Mouse (Mus musculus) hindbrain, embryonic 11.5 days (tissue): ENCODE data around the gene Ahctf1. TPM values are rescaled to one million over a fixed set of nuclear protein-coding genes. Genes with fewer than 3 reads are reported as not detected.

Experiments
- ATAC-seq: fragments of 200-750 bp; cut with Nextera tagmentation; 2 replicates; pipeline ENCODE4 v1.8.0; 2017; ENCODE audit warnings: mild to moderate bottlenecking, moderate TSS enrichment, moderate library complexity; ENCODE audit not compliant: low FRiP score
- DNase-seq: peaks from one replicate; pipeline ENCODE4 v3.0.0-alpha.2; 2015; ENCODE audit warnings: low spot score
- H3K27ac ChIP-seq: fragments of 300-500 bp; sonication (generic); 2 replicates; pipeline ENCODE4 v1.5.1; 2014; ENCODE audit warnings: mild to moderate bottlenecking, low read depth, low read length
- H3K27me3 ChIP-seq: fragments of 300-500 bp; sonication (generic); 2 replicates; pipeline ENCODE4 v1.6.1; 2014; ENCODE audit warnings: mild to moderate bottlenecking, low read length, moderate library complexity, mixed read lengths; ENCODE audit not compliant: control insufficient read depth, insufficient read depth
- H3K36me3 ChIP-seq: fragments of 300-500 bp; sonication (generic); 2 replicates; pipeline ENCODE4 v1.6.1; 2014; ENCODE audit warnings: mild to moderate bottlenecking, low read length, moderate library complexity, mixed read lengths; ENCODE audit not compliant: control insufficient read depth, insufficient read depth
- H3K4me1 ChIP-seq: fragments of 300-500 bp; sonication (generic); replicated peaks from 2 replicates; pipeline ENCODE4 v1.6.1; 2014; ENCODE audit warnings: low read length, mixed read lengths; ENCODE audit not compliant: control insufficient read depth, insufficient read depth
- H3K4me2 ChIP-seq: fragments of 300-500 bp; sonication (generic); replicated peaks from 2 replicates; pipeline ENCODE4 v1.6.1; 2014; ENCODE audit warnings: mild to moderate bottlenecking, low read depth, low read length
- H3K4me3 ChIP-seq: fragments of 300-500 bp; sonication (generic); 2 replicates; pipeline ENCODE4 v1.5.1; 2014; ENCODE audit warnings: low read depth, low read length
- H3K9ac ChIP-seq: fragments of 300-500 bp; sonication (generic); 2 replicates; pipeline ENCODE4 v1.6.1; 2014; ENCODE audit warnings: low read depth, low read length
- H3K9me3 ChIP-seq: fragments of 300-500 bp; sonication (generic); 2 replicates; pipeline ENCODE4 v1.6.1; 2016; ENCODE audit warnings: low read length; ENCODE audit not compliant: control insufficient read depth
- WGBS: fragments of 180-500 bp; shearing (Covaris S2); extraction: QIAGEN DNeasy Blood & Tissue Kit; methylation state at CpG from one replicate; pipeline ENCODE4 v1.1.7; 2014; 5-methylcytosine and 5-hydroxymethylcytosine counted together
- polyA plus RNA-seq: library from polyadenylated mRNA; unstranded; fragments of >200 nt; fragmentation: Nextera tagmentation; extraction: Ambion mirVana; gene quantifications from 2 replicates; pipeline ENCODE4 v1.2.1, GENCODE M21; 2014

Gene Ahctf1
- polyA plus RNA-seq, 1 experiment from 2014 or later, result 40.2 TPM

- Histone ChIP-seq H3K36me3 (no peaks in the 10 kb centered on the region), H3K27me3 (no peaks in the 10 kb centered on the region), H3K9ac (no peak overlapping the region), H3K27ac (no peak overlapping the region), H3K4me3 (no peak overlapping the region), H3K4me2 (no peak overlapping the region), H3K9me3 (no peaks in the 10 kb centered on the region), H3K4me1 (no peaks in the 10 kb centered on the region)
- WGBS, result 87% methylated on average over 3 of the region's 3 CpGs
- DNase-seq (no peak), ATAC-seq (no peak)
Measured at GRCm38 (mm10) chr1:179808300-179808699, 4.8 kb upstream of the Ahctf1 start.

- no peaks in the 10 kb centered on the region for H3K4me1 ChIP-seq
- H3K4me3 ChIP-seq, result no peak overlapping the region
- no peak overlapping the region for H3K4me2 ChIP-seq
- no peaks in the 10 kb centered on the region for H3K36me3 ChIP-seq
- H3K27me3 ChIP-seq, result no peaks in the 10 kb centered on the region
- 93% methylated on average over 4 of the region's 4 CpGs for WGBS
- H3K9me3 ChIP-seq, result no peaks in the 10 kb centered on the region
- no peak overlapping the region for H3K9ac ChIP-seq
- DNase-seq (no peak), ATAC-seq (no peak)
- H3K27ac ChIP-seq, result no peak overlapping the region
Measured at GRCm38 (mm10) chr1:179807468-179807867, 4.0 kb upstream of the Ahctf1 start.

- Histone ChIP-seq H3K27me3 (no peaks in the 10 kb centered on the region), H3K4me1 (0 out of 2 replicates have a peak, but pooled peaks cover 2% of the 10 kb centered on the region), H3K9me3 (no peaks in the 10 kb centered on the region), H3K27ac (no peak overlapping the region), H3K4me3 (no peak overlapping the region), H3K4me2 (no peak overlapping the region), H3K36me3 (no peaks in the 10 kb centered on the region), H3K9ac (no peak overlapping the region)
- ATAC-seq (no peak), DNase-seq (no peak)
- WGBS, result 79% methylated on average over 5 of the region's 5 CpGs
Measured at GRCm38 (mm10) chr1:179805751-179806150, 2.3 kb upstream of the Ahctf1 start.

- WGBS, result 41% methylated on average over 11 of the region's 11 CpGs
- no peaks in the 10 kb centered on the region for H3K9me3 ChIP-seq
- H3K36me3 ChIP-seq, result no peaks in the 10 kb centered on the region
- peak overlapping the region; percentile 54; the same call in 1 of the 2 replicates for H3K9ac ChIP-seq
- no peaks in the 10 kb centered on the region for H3K27me3 ChIP-seq
- H3K4me3 ChIP-seq, result peak overlapping the region; percentile 69
- ATAC-seq, result no peak
- peak overlapping the region; percentile 97; the same call in 1 of the 2 replicates for H3K27ac ChIP-seq
- peak overlapping the region; percentile 29 for H3K4me2 ChIP-seq
- 0 out of 2 replicates have a peak, but pooled peaks cover 2% of the 10 kb centered on the region for H3K4me1 ChIP-seq
- DNase-seq, result no peak
Measured at GRCm38 (mm10) chr1:179804140-179804881, 831 bp upstream of the Ahctf1 start.

DNA sequence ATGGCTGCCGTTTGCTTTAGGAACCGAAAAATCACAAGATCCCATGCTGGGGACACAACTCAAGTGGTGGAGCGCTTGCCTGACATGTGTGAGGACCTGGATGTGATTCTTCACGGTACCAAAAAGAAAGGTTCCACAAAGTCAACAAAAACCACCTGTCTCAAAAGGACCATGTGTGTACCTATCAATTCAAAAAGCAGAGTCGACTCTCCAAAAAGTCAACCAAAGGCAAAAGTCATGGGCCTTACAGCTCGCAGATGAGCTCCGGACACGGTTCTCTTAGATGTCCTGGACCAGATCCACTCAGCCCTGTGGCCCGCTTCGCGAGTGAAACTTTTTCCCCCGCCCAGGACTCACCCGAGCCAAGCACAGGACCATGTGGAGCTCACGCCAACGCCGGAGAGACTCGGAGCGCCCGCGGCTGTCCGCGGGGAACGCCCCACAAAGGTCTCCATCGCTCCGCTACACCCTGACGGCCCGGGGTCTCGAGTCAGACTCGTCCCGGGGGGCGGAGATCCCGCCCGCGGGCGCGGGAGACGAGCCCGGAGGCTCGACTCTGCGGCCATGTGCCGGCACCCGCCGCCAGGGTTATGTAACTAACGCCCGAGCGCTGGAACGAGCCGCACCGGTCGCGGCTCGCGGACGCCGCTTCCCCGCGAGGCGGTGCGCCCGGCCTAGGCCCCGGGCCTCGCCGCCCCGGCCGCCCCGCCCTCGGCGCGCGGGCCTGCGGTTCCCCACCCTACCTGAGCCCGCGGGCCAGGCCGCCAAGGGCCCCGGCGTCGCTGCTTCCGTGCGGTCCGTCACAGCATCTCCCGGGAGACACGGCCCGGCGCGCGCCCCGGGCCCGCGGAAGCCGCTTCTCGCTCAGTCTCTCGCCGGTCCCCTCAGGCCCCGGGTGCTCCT lies 619 bp downstream of the Ahctf1 start, which contains the start of gene Gm10518:
Gene Gm10518 (plus strand): TSS at position 767 of the 903 bp plus-strand sequence.
- Histone ChIP-seq H3K27ac (peak within 1 kb of the TSS; percentile 97), H3K27me3 (no peaks in the 10 kb centered on the region), H3K4me2 (peak within 1 kb of the TSS; percentile 69), H3K4me3 (peak within 1 kb of the TSS; percentile 69), H3K4me1 (0 out of 2 replicates have a peak, but pooled peaks cover 2% of the 10 kb centered on the region), H3K9ac (peak within 1 kb of the TSS; percentile 94), H3K36me3 (no peaks in the 10 kb centered on the region), H3K9me3 (no peaks in the 10 kb centered on the region)
- DNase-seq (peak; percentile 73), ATAC-seq (peak; percentile 81)
- WGBS, result under 1% methylated on average over 77 of the region's 94 CpGs

DNA sequence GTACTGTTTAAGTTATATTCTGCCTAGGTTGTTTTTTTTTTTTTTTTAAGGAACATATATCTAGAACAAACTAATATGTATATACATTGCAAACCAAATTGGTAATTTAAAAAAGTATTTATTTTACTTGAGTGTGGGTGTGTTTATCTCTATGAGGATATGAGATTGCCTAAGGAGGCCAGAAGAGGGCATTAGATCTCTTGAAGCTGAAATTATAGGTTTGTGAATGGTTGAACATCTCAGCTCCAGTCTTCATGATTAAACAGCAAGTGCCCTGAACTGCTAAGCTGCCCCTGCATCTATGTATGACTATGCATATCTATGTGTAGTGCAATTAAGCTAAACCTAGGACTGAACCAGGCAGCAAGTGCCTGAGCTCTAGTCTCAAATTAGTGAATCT lies 4.7 kb downstream of the Ahctf1 start:
- H3K27ac ChIP-seq, result no peak overlapping the region
- H3K9me3 ChIP-seq, result no peaks in the 10 kb centered on the region
- no peak for DNase-seq
- no peaks in the 10 kb centered on the region for H3K27me3 ChIP-seq
- no peak for ATAC-seq
- H3K9ac ChIP-seq, result no peak overlapping the region
- 0 out of 2 replicates have a peak, but pooled peaks cover 2% of the 10 kb centered on the region for H3K4me1 ChIP-seq
- H3K4me2 ChIP-seq, result no peak overlapping the region
- H3K36me3 ChIP-seq, result peaks cover 11% of the 10 kb centered on the region
- no peak overlapping the region for H3K4me3 ChIP-seq

GRCm38 (mm10) chr1:179787281-179787680 lies 16.2 kb downstream of the Ahctf1 start:
- no peak overlapping the region for H3K4me2 ChIP-seq
- no peak for DNase-seq
- peaks cover 4% of the 10 kb centered on the region; the same call in 1 of the 2 replicates for H3K36me3 ChIP-seq
- 88% methylated on average over 4 of the region's 4 CpGs for WGBS
- H3K4me3 ChIP-seq, result no peak overlapping the region
- H3K4me1 ChIP-seq, result no peaks in the 10 kb centered on the region
- ATAC-seq, result no peak
- no peaks in the 10 kb centered on the region for H3K9me3 ChIP-seq
- no peak overlapping the region for H3K9ac ChIP-seq
- H3K27ac ChIP-seq, result no peak overlapping the region
- no peaks in the 10 kb centered on the region for H3K27me3 ChIP-seq

GRCm38 (mm10) chr1:179785502-179785901 lies 18.0 kb downstream of the Ahctf1 start:
- ATAC-seq (no peak), DNase-seq (no peak)
- Histone ChIP-seq H3K4me1 (no peaks in the 10 kb centered on the region), H3K27me3 (no peaks in the 10 kb centered on the region), H3K36me3 (peaks cover 7% of the 10 kb centered on the region; the same call in 1 of the 2 replicates), H3K4me3 (no peak overlapping the region), H3K4me2 (no peak overlapping the region), H3K27ac (no peak overlapping the region), H3K9me3 (no peaks in the 10 kb centered on the region), H3K9ac (no peak overlapping the region)
- 93% methylated on average over 5 of the region's 5 CpGs for WGBS
